Mouse (Mus musculus) myocyte (in vitro differentiated cells): Measurements from ENCODE around the gene Abcf2. TPM values are rescaled to one million over a fixed set of nuclear protein-coding genes. Genes with fewer than 3 reads are reported as not detected.

Experiments
- H3K27me3 ChIP-seq: one replicate; pipeline ENCODE4 v1.6.1; 2011; ENCODE audit not compliant: control insufficient read depth, insufficient read depth, insufficient read length
- H3K36me3 ChIP-seq: one replicate; pipeline ENCODE4 v1.6.1; 2011; ENCODE audit not compliant: control insufficient read depth, insufficient read depth
- H3K4me2 ChIP-seq: one replicate; pipeline ENCODE4 v1.6.1; 2011; ENCODE audit warnings: low read depth, control low read depth
- H3K4me3 ChIP-seq: one replicate; pipeline ENCODE4 v1.5.1; 2011; ENCODE audit warnings: mild to moderate bottlenecking, control low read depth, moderate library complexity
- H3K79me2 ChIP-seq: one replicate; pipeline ENCODE4 v1.6.1; 2011; ENCODE audit not compliant: control insufficient read depth, insufficient read depth
- H3ac ChIP-seq: one replicate; pipeline ENCODE4 v1.6.1; 2011; ENCODE audit not compliant: control insufficient read depth, insufficient read length
- CEBPB ChIP-seq: IDR thresholded peaks from 2 replicates; pipeline ENCODE4 v1.6.1; 2011; ENCODE audit warnings: mild to moderate bottlenecking, moderate library complexity; ENCODE audit not compliant: poor library complexity, insufficient read depth, severe bottlenecking
- E2F4 ChIP-seq: IDR thresholded peaks from one replicate; pipeline ENCODE4 v1.6.1; 2011; ENCODE audit warnings: mild to moderate bottlenecking, control low read depth, moderate library complexity; ENCODE audit not compliant: insufficient read depth
- MAX ChIP-seq: IDR thresholded peaks from one replicate; pipeline ENCODE4 v1.6.1; 2011; ENCODE audit warnings: low read depth, mild to moderate bottlenecking, control low read depth
- MYOD1 ChIP-seq, 3 experiments: IDR thresholded peaks; one replicate each; pipeline ENCODE4 v1.6.1; 2011; ENCODE audit warnings: control low read depth in 2 of 3, low read depth in 2 of 3, mild to moderate bottlenecking in 2 of 3, moderate library complexity in 1 of 3; ENCODE audit not compliant: insufficient read length in 2 of 3, control insufficient read depth in 1 of 3
- MYOG ChIP-seq, 3 experiments: IDR thresholded peaks; one replicate each; pipeline ENCODE4 v1.6.1; 2011; ENCODE audit warnings: control low read depth in 2 of 3, low read depth in 2 of 3, mild to moderate bottlenecking in 2 of 3; ENCODE audit not compliant: insufficient read length in 2 of 3, control insufficient read depth in 1 of 3, insufficient read depth in 1 of 3
- POLR2A ChIP-seq: IDR thresholded peaks from one replicate; pipeline ENCODE4 v1.6.1; 2011; ENCODE audit warnings: low read depth, mild to moderate bottlenecking, control low read depth, moderate library complexity; ENCODE audit not compliant: insufficient read length
- POLR2AphosphoS2 ChIP-seq: IDR thresholded peaks from one replicate; pipeline ENCODE4 v1.6.1; 2011; ENCODE audit warnings: low read depth, control low read depth; ENCODE audit not compliant: insufficient read length
- REST ChIP-seq: IDR thresholded peaks from one replicate; pipeline ENCODE4 v1.6.1; 2011; ENCODE audit warnings: mild to moderate bottlenecking, control low read depth, moderate library complexity; ENCODE audit not compliant: insufficient read depth, insufficient read length
- SRF ChIP-seq: IDR thresholded peaks from one replicate; pipeline ENCODE4 v1.6.1; 2011; ENCODE audit warnings: low read depth; ENCODE audit not compliant: control insufficient read depth, insufficient read length
- TCF12 ChIP-seq: IDR thresholded peaks from one replicate; pipeline ENCODE4 v1.6.1; 2011; ENCODE audit warnings: mild to moderate bottlenecking, control low read depth; ENCODE audit not compliant: poor library complexity, insufficient read depth, severe bottlenecking
- TCF3 ChIP-seq: IDR thresholded peaks from one replicate; pipeline ENCODE4 v1.6.1; 2011; ENCODE audit warnings: low read depth, control low read depth; ENCODE audit not compliant: insufficient read length
- USF1 ChIP-seq: IDR thresholded peaks from one replicate; pipeline ENCODE4 v1.6.1; 2011; ENCODE audit warnings: low read depth, mild to moderate bottlenecking, control low read depth, moderate library complexity
- polyA plus RNA-seq: library from polyadenylated mRNA; unstranded; fragments of >200 nt; fragmentation: generic; extraction: Trizol; gene quantifications from one replicate; pipeline ENCODE4 v1.2.1, GENCODE M21; 2012; ENCODE audit warnings: missing spikeins

Gene Abcf2
- polyA plus RNA-seq, 1 experiment = 137 TPM

DNA sequence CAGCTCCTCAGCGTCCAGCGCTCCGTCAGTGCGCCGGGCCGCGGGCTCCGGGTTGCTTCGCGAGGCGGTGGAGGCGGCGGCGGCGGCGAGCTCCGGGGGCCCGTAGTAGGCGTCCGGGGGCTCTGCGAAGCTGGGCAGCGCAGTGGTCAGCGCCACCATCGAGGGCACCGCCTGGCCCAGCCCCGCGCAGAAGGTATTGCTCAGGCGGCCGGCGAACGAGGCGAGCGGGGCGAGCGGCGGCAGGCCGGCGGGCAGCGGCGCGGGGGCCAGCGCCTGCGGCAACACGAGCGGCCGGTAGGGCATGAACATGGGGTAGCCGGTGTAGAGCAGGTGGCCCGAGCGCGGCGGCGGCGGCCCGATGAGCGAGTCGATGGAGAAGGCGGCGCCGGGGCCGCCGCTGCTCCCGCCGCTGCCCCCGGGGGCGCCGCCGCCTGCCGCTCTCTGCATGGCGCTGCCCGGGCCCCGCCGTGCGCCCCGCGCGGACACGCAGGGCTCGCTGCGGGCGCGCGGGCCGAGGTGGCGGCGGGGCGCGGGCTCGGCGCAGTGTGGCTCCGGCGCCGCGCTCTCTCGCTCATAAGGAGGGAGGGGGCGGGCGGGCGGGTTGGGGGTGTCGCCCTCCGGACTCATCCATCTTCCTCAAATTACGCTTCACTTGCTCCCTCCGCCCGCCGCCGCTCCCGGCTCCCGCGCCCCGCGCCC is 50.9 kb downstream of the Abcf2 start:
- no peaks in the 10 kb centered on the region for H3K36me3 ChIP-seq
- H3K27me3 ChIP-seq = peaks cover 71% of the 10 kb centered on the region
- TF ChIP-seq SRF = no peak
- TF ChIP-seq CEBPB = no peak
- TF ChIP-seq E2F4 = no peak
- TF ChIP-seq MAX = no peak
- no peak for TF ChIP-seq REST
- TF ChIP-seq POLR2AphosphoS2 = no peak
- TF ChIP-seq POLR2A = no peak
- TF ChIP-seq MYOD1 (IDR thresholded peaks at IDR 0.05; ENCODE audit: control insufficient read depth in 1 of 3, insufficient read length in 2 of 3, low read depth in 2 of 3) = no peak
- no peak for TF ChIP-seq TCF12
- H3ac ChIP-seq = peak overlapping the region; percentile 15
- H3K4me2 ChIP-seq = no peak overlapping the region
- no peaks in the 10 kb centered on the region for H3K79me2 ChIP-seq
- H3K4me3 ChIP-seq = no peak overlapping the region

DNA sequence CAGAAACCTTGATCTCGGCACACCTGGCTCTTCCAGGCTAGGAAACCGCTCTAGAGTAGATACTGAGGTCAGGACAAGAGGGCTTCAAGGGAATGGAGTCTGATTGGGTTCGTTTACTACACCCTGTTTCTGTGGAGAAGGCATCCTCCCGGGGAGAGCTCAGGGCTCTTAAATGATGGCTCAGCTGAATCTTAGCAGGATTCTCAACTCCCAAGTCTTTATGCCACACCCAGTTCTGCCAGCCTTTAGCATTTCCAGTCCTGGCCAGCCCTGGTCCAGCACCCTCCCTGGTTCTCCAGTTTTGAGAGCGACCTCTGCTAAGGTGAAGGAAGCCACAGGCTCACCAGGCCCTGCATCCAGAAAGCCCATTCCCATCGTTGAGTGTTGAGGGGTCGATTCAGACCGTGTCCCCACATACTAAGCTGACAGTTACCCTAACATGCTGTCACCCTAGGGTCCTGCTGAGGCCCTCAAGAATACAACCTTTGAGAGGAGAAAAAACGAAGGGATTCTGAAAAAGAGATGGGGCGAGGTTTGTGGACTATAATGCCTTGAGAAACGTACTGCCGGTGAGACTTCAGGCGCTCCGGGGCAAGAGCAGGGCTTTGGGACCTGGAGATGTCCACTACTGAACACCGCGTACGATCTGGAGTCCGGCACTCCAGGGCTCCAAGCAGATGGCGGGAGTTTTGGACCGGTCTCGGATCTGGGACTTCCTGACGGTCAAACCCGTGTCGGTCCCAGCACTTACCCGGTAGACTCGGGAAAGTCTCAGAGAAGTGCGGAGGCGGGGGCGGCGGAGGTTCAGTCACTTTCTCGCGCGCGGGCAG is 51.7 kb downstream of the Abcf2 start:
- no peaks in the 10 kb centered on the region for H3K79me2 ChIP-seq
- H3K36me3 ChIP-seq = no peaks in the 10 kb centered on the region
- no peak overlapping the region for H3K4me3 ChIP-seq
- TF ChIP-seq E2F4 = no peak
- no peak for TF ChIP-seq SRF
- no peak for TF ChIP-seq TCF12
- TF ChIP-seq USF1 = no peak
- no peak for TF ChIP-seq CEBPB
- no peak for TF ChIP-seq MYOD1 (IDR thresholded peaks at IDR 0.05; ENCODE audit: control insufficient read depth in 1 of 3, insufficient read length in 2 of 3, low read depth in 2 of 3)
- no peak for TF ChIP-seq REST
- no peak for TF ChIP-seq TCF3
- no peak for TF ChIP-seq MAX
- no peak for TF ChIP-seq MYOG (IDR thresholded peaks at IDR 0.05; ENCODE audit: control insufficient read depth in 1 of 3, insufficient read depth in 1 of 3, insufficient read length in 2 of 3, low read depth in 2 of 3)
- no peak for TF ChIP-seq POLR2A
- TF ChIP-seq POLR2AphosphoS2 = no peak
- no peak overlapping the region for H3ac ChIP-seq
- peaks cover 64% of the 10 kb centered on the region for H3K27me3 ChIP-seq
- H3K4me2 ChIP-seq = no peak overlapping the region

DNA sequence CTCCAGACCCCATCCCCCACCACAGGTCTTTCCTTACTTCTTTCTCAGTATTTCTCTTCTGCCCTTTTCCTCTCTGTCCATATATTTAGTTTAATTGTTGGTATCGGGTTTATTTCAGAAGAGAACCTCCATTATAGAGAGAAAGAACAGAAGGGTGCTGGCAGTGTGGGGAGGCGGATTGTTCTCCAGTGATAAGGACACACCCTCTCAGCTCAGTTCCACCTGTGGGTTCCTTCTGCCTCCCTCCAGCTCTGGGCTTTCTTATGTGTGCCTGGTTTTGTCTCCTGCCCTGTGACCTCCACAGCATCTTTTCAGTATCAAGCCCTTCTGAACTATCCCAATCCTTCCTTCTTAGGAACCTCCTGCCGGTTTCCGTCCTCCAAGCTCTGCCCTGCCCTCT is 52.7 kb downstream of the Abcf2 start:
- no peak overlapping the region for H3K4me3 ChIP-seq
- TF ChIP-seq MYOD1 (IDR thresholded peaks at IDR 0.05; ENCODE audit: control insufficient read depth in 1 of 3, insufficient read length in 2 of 3, low read depth in 2 of 3) (no peak), MYOG (IDR thresholded peaks at IDR 0.05; ENCODE audit: control insufficient read depth in 1 of 3, insufficient read depth in 1 of 3, insufficient read length in 2 of 3, low read depth in 2 of 3) (no peak), POLR2AphosphoS2 (no peak), REST (no peak), TCF3 (no peak), USF1 (no peak), MAX (no peak), SRF (no peak), POLR2A (no peak), E2F4 (no peak), CEBPB (no peak), TCF12 (no peak)
- H3K36me3 ChIP-seq = no peaks in the 10 kb centered on the region
- no peak overlapping the region for H3ac ChIP-seq
- no peak overlapping the region for H3K4me2 ChIP-seq
- no peaks in the 10 kb centered on the region for H3K79me2 ChIP-seq
- peaks cover 68% of the 10 kb centered on the region for H3K27me3 ChIP-seq

DNA sequence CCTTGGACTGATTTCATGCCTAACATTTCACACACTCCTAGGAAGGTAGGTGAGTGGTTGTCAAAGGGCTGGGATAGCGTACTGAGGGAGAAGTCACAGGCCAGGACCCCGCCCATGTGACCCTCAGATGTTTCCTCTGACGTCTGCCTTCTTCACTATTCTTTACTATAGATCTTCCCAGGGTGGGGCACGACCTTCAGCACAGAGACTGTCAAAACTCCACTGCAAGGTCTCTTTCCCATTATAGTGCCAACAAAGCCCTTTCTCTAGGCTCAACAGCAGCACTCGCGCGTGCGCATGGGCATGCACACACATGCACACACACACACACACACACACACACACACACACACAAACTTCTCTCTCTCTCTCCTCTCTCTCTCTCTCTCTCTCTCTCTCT is 53.5 kb downstream of the Abcf2 start:
- H3K27me3 ChIP-seq = peaks cover 68% of the 10 kb centered on the region
- no peaks in the 10 kb centered on the region for H3K79me2 ChIP-seq
- no peak overlapping the region for H3ac ChIP-seq
- no peak overlapping the region for H3K4me2 ChIP-seq
- no peak overlapping the region for H3K4me3 ChIP-seq
- TF ChIP-seq USF1 (no peak), REST (no peak), POLR2AphosphoS2 (no peak), SRF (no peak), POLR2A (no peak), MYOG (IDR thresholded peaks at IDR 0.05; ENCODE audit: control insufficient read depth in 1 of 3, insufficient read depth in 1 of 3, insufficient read length in 2 of 3, low read depth in 2 of 3) (no peak), CEBPB (no peak), MAX (no peak), TCF3 (no peak), E2F4 (no peak), MYOD1 (IDR thresholded peaks at IDR 0.05; ENCODE audit: control insufficient read depth in 1 of 3, insufficient read length in 2 of 3, low read depth in 2 of 3) (no peak), TCF12 (no peak)
- H3K36me3 ChIP-seq = no peaks in the 10 kb centered on the region
